Mouse (Mus musculus): Measurements from ENCODE around the gene Txndc12.

DNA sequence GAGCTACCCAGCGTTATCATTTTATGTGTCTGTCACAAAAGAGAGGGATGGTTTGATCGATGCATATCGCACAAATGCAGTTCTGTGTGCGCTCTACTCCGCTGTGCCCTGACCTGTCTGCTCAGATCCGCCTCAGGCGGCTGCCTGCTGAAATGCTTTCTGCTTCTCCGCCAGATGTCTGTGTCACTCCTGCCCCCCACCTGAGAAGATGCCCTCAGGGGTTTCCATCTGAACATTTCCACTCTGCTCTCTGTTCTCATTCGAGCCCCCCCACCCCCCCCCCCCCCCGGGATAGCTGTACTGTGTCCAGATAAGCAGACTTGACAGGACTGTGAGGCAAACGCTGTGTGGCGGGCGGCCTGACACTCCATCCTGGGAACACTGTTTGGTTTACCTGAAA, 49.4 kb downstream of the Txndc12 start:
- TF ChIP-seq CTCF (IDR thresholded peaks at IDR 0.05) = no peak
- no peak for TF ChIP-seq EP300 (IDR thresholded peaks at IDR 0.05)

Measured in lung, postnatal 0 days (tissue).